Mouse (Mus musculus) forebrain, embryonic 10.5 days (tissue): ENCODE results near the gene Olfr453. TPM values are rescaled to one million over a fixed set of nuclear protein-coding genes. Genes with fewer than 3 reads are reported as not detected.

Experiments used
- DNase-seq: peaks from one replicate; pipeline ENCODE4 v3.0.0-alpha.2; 2017; ENCODE audit warnings: low spot score; ENCODE audit errors: extremely low spot score
- H3K27ac ChIP-seq: fragments of 300-500 bp; sonication (generic); 2 replicates; pipeline ENCODE4 v1.5.1; 2016; ENCODE audit warnings: mild to moderate bottlenecking
- H3K27me3 ChIP-seq: fragments of 300-500 bp; sonication (generic); 2 replicates; pipeline ENCODE4 v1.6.1; 2016; ENCODE audit warnings: mild to moderate bottlenecking; ENCODE audit not compliant: poor library complexity, severe bottlenecking
- H3K36me3 ChIP-seq: fragments of 300-500 bp; sonication (generic); replicated peaks from 2 replicates; pipeline ENCODE4 v1.6.1; 2016; ENCODE audit warnings: mild to moderate bottlenecking, moderate library complexity
- H3K4me1 ChIP-seq: fragments of 300-500 bp; sonication (generic); 2 replicates; pipeline ENCODE4 v1.6.1; 2016
- H3K4me3 ChIP-seq: fragments of 300-500 bp; sonication (generic); 2 replicates; pipeline ENCODE4 v1.5.1; 2016; ENCODE audit warnings: mild to moderate bottlenecking, moderate library complexity
- H3K9me3 ChIP-seq: fragments of 300-500 bp; sonication (generic); 2 replicates; pipeline ENCODE4 v1.6.1; 2016; ENCODE audit warnings: mild to moderate bottlenecking, moderate library complexity
- WGBS: fragments of 180-500 bp; shearing (Covaris S2); methylation state at CpG from one replicate; pipeline ENCODE4 v1.1.7; 2016; 5-methylcytosine and 5-hydroxymethylcytosine counted together
- polyA plus RNA-seq: library from polyadenylated mRNA; unstranded; fragments of >200 nt; fragmentation: Nextera tagmentation; extraction: Ambion mirVana; gene quantifications from 2 replicates; pipeline ENCODE4 v1.2.1, GENCODE M21; 2016

The Olfr453 gene
- polyA plus RNA-seq, 1 experiment from 2014 or later, result not detected

- H3K9me3 ChIP-seq, result no peaks in the 10 kb centered on the region
- no peaks in the 10 kb centered on the region for H3K36me3 ChIP-seq
- no peaks in the 10 kb centered on the region for H3K27me3 ChIP-seq
- H3K4me3 ChIP-seq, result no peak overlapping the region
- no peaks in the 10 kb centered on the region for H3K4me1 ChIP-seq
- 47% methylated on average over 4 of the region's 4 CpGs for WGBS
- DNase-seq, result no peak
- H3K27ac ChIP-seq, result no peak overlapping the region
These were observed 51.2 kb downstream of the Olfr453 start for GRCm38 (mm10) chr6:42790247-42790948.

- H3K27me3 ChIP-seq, result no peaks in the 10 kb centered on the region
- no peak overlapping the region for H3K27ac ChIP-seq
- no peaks in the 10 kb centered on the region for H3K9me3 ChIP-seq
- no peaks in the 10 kb centered on the region for H3K4me1 ChIP-seq
- no peak for DNase-seq
- no peaks in the 10 kb centered on the region for H3K36me3 ChIP-seq
- H3K4me3 ChIP-seq, result no peak overlapping the region
- 88% methylated on average over 9 of the region's 9 CpGs for WGBS
These were observed 51.9 kb downstream of the Olfr453 start for GRCm38 (mm10) chr6:42790949-42791556.

GRCm38 (mm10) chr6:42794982-42795381 is 55.8 kb downstream of the Olfr453 start:
- Histone ChIP-seq H3K4me3 (no peak overlapping the region), H3K27ac (no peak overlapping the region), H3K36me3 (no peaks in the 10 kb centered on the region), H3K9me3 (no peaks in the 10 kb centered on the region), H3K27me3 (no peaks in the 10 kb centered on the region), H3K4me1 (no peaks in the 10 kb centered on the region)
- no peak for DNase-seq
- 94% methylated on average over 3 of the region's 3 CpGs for WGBS

Other genes starting within 250 kb of the Olfr453 start
- gene Olfr455, start 191.8 kb upstream of the Olfr453 start, polyA plus RNA-seq, result not detected in 2 replicates
- gene Tcaf3, start 141.7 kb upstream of the Olfr453 start, polyA plus RNA-seq, result not detected in 2 replicates
- 4.4 and 5.0 TPM in 2 replicates for gene Tcaf2, start 94.1 kb upstream of the Olfr453 start, polyA plus RNA-seq
- gene Tcaf1, start 29.3 kb upstream of the Olfr453 start, polyA plus RNA-seq, result 97.3 and 99.4 TPM in 2 replicates
- gene Olfr38, start 17.0 kb downstream of the Olfr453 start, polyA plus RNA-seq, result not detected in 2 replicates
- not detected in 2 replicates for gene Olfr452, start 45.7 kb downstream of the Olfr453 start, polyA plus RNA-seq
- not detected in 2 replicates for gene Olfr450, start 72.6 kb downstream of the Olfr453 start, polyA plus RNA-seq
- gene Olfr449, start 95.0 kb downstream of the Olfr453 start, polyA plus RNA-seq, result not detected in 2 replicates
- gene Olfr448, start 151.1 kb downstream of the Olfr453 start, polyA plus RNA-seq, result not detected in 2 replicates
- not detected in 2 replicates for gene Olfr447, start 169.5 kb downstream of the Olfr453 start, polyA plus RNA-seq
- gene Olfr446, start 182.0 kb downstream of the Olfr453 start, polyA plus RNA-seq, result not detected in 2 replicates
- gene Olfr444, start 209.7 kb downstream of the Olfr453 start, polyA plus RNA-seq, result not detected in 2 replicates